Mouse (Mus musculus) ES-E14 (cell line): ENCODE measurements around the gene Atp6v1e2.

Source experiments
- HCFC1 ChIP-seq: IDR thresholded peaks from 2 replicates; pipeline ENCODE4 v1.6.1; 2012; ENCODE audit warnings: low read length, inconsistent platforms, borderline replicate concordance; ENCODE audit not compliant: insufficient read depth
- MAFK ChIP-seq: IDR thresholded peaks from 2 replicates; pipeline ENCODE4 v1.6.1; 2014; ENCODE audit warnings: mild to moderate bottlenecking, low read depth, low read length, inconsistent platforms; ENCODE audit not compliant: insufficient read depth
- ZC3H11A ChIP-seq: IDR thresholded peaks from 2 replicates; pipeline ENCODE4 v1.6.1; 2012; ENCODE audit warnings: low read depth, mild to moderate bottlenecking, inconsistent platforms, low read length, borderline replicate concordance
- ZNF384 ChIP-seq: IDR thresholded peaks from 2 replicates; pipeline ENCODE4 v1.6.1; 2012; ENCODE audit warnings: low read depth, low read length, inconsistent platforms

DNA sequence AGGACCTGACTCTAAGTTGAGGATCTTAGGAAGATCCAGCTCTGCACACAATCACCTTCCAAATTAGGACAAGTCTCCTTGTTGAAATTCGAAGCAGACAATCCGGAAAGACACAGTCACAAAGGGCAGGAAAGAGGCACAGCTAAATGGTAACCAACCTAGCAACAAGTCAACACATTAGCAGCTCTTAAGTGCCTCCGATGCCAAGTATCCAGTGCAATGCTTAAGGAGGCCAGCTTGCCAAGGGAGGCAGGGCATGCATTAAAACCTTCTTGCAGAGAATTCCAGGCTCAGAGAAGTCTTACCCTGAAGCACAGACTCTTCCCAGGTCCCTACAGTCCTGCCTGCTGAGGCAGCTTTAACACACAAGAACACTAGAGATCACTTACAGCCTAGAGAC lies 23.0 kb downstream of the Atp6v1e2 start:
- TF ChIP-seq HCFC1 (no peak), MAFK (no peak), ZC3H11A (no peak), ZNF384 (no peak)
